Mouse (Mus musculus) spleen, adult 12 weeks (tissue): ENCODE results near the gene Muc13.

Experiments used
- DNase-seq: peaks from one replicate; pipeline ENCODE4 v3.0.0; 2022; ENCODE audit warnings: low spot score

The Muc13 gene

DNA sequence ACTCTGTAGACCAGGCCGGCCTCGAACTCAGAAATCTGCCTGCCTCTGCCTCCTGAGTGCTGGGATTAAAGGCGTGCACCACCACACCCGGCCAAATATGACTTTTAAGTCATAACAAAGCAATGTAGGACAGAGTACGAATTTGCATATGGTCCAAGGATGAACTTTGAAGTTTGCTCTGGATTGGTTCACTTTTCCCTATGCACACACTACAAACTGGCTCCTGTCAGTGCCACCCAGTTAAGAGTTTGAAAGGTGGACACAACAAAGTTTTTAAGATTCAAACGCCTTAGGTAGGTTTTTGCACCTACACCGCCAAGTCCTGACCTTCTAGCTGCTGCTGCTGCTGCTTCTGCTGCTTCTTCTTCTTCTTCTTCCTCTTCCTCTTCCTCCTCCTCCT, 34.7 kb downstream of the Muc13 start:
- no peak for DNase-seq

DNA sequence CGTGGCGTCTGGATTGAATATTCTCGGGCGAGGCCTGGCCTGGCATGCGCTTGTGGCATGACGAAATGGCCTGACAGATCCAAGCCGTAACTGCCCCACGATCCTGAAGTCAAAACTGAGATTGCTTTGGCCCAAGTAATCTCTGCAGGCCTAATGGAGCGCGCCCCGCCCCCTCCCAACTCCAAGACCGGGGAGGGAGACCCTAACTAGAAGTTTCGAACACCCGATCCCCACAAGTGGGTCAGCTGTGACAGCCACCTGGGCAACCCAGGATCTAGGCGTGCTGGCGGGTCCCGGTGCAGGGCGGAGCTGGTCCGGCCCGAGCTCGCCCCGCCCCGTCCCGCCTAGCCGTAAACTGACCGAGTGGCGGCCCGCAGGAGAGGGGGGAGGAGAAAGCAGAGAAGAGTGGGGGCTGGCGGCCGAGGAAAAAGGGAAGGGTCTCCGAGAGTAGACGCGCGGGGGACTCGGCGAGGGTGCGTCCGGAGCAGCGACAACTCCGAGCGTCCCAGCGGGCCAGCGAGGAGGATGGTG, 35.5 kb downstream of the Muc13 start, which contains the start of gene Itgb5:
Gene Itgb5, plus strand, starts transcription at position 365 of the 531 bp plus-strand sequence.
- DNase-seq, result no peak

GRCm38 (mm10) chr16:33829842-33830511, 36.1 kb downstream of the Muc13 start:
- DNase-seq, result no peak

- no peak for DNase-seq
These were observed 36.8 kb downstream of the Muc13 start for GRCm38 (mm10) chr16:33830512-33831105.

DNA sequence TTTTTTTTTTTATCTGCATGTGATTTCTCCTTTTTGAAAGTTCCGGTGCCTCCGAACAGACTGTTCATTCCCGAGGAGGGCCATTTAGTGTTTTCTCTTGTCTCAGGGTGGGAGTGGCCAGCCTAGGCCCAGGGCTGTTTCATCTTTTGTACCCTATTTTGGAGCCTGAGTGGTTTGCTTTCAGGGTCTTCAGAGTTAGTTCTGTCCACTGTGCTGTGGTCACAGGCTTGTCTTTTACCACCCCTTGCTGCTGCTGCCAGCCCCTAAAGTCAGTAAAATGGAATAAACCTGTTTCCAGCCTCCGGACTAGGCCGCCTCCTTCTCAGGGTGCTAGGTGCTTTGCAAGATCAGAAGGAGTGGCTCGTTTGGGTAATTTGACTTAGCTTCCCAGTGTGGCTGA, 38.2 kb downstream of the Muc13 start:
- no peak for DNase-seq

GRCm38 (mm10) chr16:33832728-33833428, 39.0 kb downstream of the Muc13 start:
- DNase-seq, result no peak

GRCm38 (mm10) chr16:33833429-33833753, 39.6 kb downstream of the Muc13 start:
- no peak for DNase-seq

GRCm38 (mm10) chr16:33833781-33834482, 40.1 kb downstream of the Muc13 start:
- no peak for DNase-seq

GRCm38 (mm10) chr16:33836676-33837075, 42.8 kb downstream of the Muc13 start:
- no peak for DNase-seq

- DNase-seq, result no peak
These were observed 43.4 kb downstream of the Muc13 start for GRCm38 (mm10) chr16:33837191-33837590.

DNA sequence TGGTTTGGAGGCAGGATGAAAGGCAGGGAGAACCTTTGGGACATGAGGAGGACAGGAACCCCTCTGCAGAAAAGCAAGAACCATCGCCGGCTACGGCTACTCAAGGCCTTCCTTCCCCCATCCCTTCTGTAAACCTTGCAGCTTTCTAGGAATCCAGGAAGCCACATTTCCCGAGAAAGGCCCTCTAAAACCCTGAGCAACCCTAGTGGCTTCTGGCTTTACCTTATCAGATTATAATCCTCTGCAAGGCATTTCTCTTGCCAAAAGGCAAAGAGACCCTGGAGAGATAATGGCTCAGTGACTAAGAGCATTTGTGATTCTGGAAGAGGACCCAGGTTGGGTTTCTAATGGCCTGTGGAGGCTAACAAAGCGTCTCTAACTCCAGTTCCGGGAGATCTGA, 46.8 kb downstream of the Muc13 start:
- DNase-seq, result no peak

DNA sequence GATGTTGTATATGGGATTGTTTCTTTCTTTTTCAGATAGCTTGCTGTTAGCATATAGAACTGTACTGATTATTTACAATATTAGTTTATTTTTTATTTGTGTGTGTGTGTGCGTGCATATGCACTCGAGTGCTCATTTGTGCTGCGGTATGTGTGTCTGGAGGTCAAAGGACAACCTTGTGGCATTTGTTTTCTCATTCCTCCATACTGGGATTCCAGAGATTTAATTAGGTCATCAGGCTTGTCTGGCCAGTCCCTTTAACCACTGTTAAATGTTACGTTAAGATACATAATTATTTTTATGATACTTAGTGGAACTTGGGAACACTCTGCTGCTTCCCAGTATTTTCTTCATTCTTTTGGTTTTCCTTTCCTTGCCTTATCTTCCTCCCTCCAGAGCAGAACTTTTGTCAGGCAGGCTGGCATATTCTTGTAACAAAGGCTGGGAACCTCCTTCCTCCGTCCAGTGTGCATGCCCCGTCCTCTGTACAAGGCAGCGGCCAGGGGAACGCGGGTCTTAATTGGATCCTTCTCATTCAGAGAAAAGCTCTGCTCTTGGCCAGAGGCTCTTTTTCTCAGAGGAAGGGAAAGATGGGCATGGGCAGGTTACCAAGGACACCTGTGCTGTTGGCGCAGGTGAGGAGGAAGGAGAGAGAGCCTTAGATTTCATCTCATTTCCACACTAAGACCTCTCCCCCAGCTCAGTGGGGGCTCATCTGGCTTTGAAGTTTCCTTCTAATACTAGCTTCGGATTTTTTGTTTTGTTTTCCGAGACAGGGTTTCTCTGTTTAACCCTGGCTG, 48.4 kb downstream of the Muc13 start:
- no peak for DNase-seq

DNA sequence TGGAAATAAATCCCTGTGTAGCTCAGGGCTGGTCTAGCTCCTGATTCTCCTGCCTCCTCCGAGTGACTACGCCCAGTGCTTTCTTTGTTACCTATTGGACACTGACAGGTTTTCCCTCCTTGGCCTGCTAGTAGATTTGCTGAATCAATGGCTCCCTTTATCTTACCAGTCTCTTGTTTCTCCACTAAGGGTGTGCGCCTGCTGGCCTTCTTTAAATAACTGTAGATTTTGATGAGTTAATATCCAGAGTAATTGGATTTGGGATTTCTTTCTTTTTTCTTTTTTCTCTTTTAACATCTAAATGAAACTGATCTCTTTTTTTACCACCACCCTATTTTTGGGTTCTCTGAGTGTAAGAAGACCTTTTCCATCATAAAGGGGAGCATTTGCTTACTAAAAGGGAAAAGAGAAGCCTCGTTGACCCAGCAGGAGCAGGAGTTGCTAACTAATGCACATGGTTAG, 50.3 kb downstream of the Muc13 start:
- DNase-seq, result no peak

- DNase-seq, result no peak
These were observed 51.0 kb downstream of the Muc13 start for GRCm38 (mm10) chr16:33844866-33845265.

DNA sequence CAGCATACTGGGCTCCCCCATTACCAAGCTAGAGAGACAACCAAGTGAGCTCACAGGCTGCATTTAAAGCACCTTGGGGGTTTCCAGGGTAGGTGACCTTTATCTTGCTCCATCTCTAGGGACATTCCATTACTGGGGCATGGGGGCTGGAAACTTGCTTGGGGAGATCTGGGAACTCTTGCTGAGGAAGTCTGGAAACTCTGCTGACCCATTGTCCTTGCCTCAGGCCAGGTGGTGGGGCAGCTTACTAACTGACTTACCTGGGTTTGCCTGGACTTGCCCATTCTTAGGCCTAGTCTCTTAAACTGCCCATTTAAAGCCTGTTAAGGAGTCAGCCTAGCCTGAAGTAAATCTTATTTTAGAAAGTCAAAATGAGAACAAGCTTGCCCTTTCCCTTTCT, 59.4 kb downstream of the Muc13 start:
- no peak for DNase-seq

DNA sequence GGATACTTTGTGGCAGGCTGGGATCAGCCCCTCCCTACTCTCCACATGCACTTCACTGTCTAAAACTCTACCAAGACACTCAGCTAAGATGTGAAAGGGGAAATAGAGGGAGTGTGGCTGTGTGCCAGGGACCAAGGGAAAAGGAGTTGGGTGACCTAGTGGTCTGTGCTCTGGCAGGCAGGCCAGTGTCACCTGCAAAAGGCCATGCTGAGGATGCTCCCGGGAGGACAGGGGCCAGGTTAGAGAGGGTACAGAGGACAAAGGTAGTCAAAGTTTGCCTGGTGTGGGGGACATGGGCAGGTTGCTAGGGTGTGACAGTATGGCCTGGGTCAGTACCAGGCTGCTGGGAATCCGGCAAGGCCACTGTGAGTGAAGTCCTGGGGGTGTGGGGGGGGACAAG, 64.9 kb downstream of the Muc13 start:
- no peak for DNase-seq

DNA sequence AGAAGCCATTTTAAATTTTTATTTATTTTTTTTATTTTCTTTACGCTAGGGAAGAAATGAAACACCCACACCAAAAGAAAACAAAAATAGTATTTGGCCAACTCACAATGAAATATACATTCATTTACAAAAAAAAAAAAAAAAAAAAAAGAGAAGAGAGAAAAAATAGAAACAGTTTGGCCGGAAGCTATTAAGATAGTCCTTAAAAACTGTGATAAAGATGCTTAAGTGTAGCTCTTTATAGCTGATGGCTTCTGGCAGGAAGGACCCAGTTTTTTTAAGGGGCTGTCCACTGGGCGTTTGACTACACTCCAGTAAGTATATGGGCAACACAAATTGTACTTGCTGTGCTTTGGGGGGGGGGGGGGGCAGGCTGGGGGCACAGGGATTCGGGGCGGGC, 65.5 kb downstream of the Muc13 start:
- DNase-seq, result no peak

DNA sequence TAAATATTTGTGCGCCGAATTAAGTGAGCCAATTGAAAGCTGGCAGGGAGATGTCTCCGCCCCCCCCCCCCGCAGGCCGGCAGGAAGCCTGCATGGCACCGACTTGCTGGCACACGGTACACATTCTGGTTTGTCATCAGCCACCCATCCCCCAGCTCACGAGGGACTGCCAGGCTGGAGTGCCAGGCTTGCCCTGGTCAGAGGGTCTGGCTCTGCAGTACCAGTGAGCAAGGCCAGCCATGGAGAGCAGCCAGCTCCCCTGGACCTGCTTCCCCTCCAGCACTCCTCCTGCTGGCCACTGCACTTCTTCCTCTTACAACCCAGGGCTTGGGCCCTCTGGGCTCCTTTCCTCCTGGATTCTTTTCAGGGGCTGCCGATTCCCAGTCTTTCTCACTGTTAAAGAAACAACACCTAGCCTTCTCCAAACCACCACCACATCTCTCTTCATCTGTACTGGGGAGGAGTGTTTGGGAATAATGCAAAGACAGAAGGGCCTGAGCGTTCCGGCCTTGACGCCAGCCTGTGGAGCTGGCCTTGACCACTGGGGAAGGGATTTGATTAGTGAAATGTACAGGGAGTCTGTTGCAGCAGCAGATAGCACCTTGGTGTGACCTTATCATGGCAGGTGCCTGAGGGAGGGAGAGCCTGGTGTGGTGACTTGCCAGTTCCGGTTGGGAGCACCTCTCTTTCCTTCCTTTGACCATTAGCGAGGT, 66.3 kb downstream of the Muc13 start:
- DNase-seq, result no peak

GRCm38 (mm10) chr16:33862406-33862805, 68.6 kb downstream of the Muc13 start:
- no peak for DNase-seq

- DNase-seq, result no peak
These were observed 69.4 kb downstream of the Muc13 start for GRCm38 (mm10) chr16:33863208-33863751.
